Mouse (Mus musculus): ENCODE measurements at regions not wholly inside any gene's neighbourhood (a gene's known extent, or its start where the extent isn't known, plus 50 kb on each side); places are given as distances from the start of the nearest gene placed in this dataset.

DNA sequence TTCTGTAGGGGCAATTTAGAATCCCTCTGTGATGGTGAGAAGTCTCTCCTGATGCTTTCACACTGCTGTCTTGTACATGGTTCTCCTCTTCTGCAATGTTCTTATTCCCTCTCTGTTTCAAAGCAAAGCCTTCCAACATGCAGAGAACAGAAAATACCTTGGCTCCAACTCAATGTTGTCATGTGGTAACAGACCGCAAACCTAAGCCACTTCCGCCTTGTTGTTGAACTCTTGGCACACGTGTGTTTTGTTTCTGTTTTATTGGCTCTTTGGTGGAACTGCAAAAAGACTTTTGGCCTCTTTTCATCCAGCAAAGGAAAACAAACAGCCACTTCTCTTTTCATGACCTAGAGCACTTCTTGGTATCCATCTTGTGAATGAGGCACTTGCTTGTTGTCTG lies 109.7 kb upstream of the Osr1 start:
- no peak overlapping the region for H3K4me3 ChIP-seq (ENCODE audit: low read depth, low read length)
- no peaks in the 10 kb centered on the region for H3K9me3 ChIP-seq (ENCODE audit: control insufficient read depth, low read length)
- WGBS: 67% methylated on average over 3 of the region's 3 CpGs
- H3K27ac ChIP-seq (replicated peaks): no peak overlapping the region
- no peaks in the 10 kb centered on the region for H3K27me3 ChIP-seq (ENCODE audit: control insufficient read depth, insufficient read depth, low read length)
- H3K9ac ChIP-seq (ENCODE audit: low read length): no peak overlapping the region
- DNase-seq (ENCODE audit: low spot score) (no peak), ATAC-seq (ENCODE audit: low FRiP score, low TSS enrichment) (no peak)
- TF ChIP-seq CTCF (IDR thresholded peaks at IDR 0.05; ENCODE audit: low read depth) (no peak), EP300 (optimal IDR thresholded peaks at IDR 0.05) (no peak)
- no peaks in the 10 kb centered on the region for H3K4me1 ChIP-seq (replicated peaks; ENCODE audit: control insufficient read depth, insufficient read depth)
- no peak overlapping the region for H3K4me2 ChIP-seq (replicated peaks; ENCODE audit: low read depth)
- H3K36me3 ChIP-seq (ENCODE audit: control insufficient read depth, insufficient read depth, low read length): no peaks in the 10 kb centered on the region

DNA sequence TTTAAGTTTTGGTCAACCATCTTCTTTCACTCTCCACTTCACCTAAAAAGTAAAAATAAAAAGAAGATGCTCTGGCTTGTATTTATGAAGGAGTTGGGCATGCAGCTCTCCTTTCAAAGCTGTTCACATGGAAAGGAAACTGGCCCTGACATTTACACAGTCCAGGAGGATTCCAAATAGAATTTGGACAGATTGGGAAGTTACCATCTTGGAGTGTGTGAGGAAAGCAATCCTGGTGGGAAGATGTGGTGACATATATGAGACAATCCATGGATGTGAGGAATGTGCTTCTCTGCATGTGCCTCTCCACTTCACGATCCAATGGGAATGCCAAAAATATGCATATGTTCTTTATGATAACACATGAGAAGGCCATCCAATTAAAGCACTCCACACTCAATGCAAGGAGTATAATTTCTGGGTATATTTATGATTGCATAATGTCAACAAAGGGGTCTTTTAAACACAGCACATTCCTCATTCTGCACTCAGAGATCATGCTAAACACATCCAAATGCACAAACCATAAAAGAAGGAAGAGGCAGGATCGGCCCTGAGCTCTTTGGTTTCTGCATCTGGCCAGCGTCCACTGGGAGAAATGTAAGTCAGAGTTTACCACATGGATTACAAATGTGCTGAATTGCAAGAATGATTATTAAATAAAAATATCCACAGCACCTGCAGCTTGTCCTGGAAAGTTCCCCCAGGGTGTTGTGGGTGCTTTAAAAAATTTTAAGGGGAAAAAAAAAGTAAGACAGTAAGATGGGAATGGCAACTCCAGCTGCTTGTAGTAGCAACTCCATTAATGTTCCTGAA lies 100.1 kb upstream of the Osr1 start:
- no peak overlapping the region for H3K4me2 ChIP-seq (replicated peaks; ENCODE audit: low read depth)
- 44% methylated on average over 3 of the region's 3 CpGs for WGBS
- H3K27ac ChIP-seq (replicated peaks): no peak overlapping the region
- ATAC-seq (ENCODE audit: low FRiP score, low TSS enrichment): no peak
- H3K4me1 ChIP-seq (replicated peaks; ENCODE audit: control insufficient read depth, insufficient read depth): no peaks in the 10 kb centered on the region
- H3K9ac ChIP-seq (ENCODE audit: low read length): no peak overlapping the region
- no peaks in the 10 kb centered on the region for H3K9me3 ChIP-seq (ENCODE audit: control insufficient read depth, low read length)
- no peak overlapping the region for H3K4me3 ChIP-seq (ENCODE audit: low read depth, low read length)
- H3K36me3 ChIP-seq (ENCODE audit: control insufficient read depth, insufficient read depth, low read length): no peaks in the 10 kb centered on the region
- TF ChIP-seq CTCF (IDR thresholded peaks at IDR 0.05; ENCODE audit: low read depth): no peak
- no peak for TF ChIP-seq EP300 (optimal IDR thresholded peaks at IDR 0.05)
- no peak for DNase-seq (ENCODE audit: low spot score)
- H3K27me3 ChIP-seq (ENCODE audit: control insufficient read depth, insufficient read depth, low read length): no peaks in the 10 kb centered on the region

DNA sequence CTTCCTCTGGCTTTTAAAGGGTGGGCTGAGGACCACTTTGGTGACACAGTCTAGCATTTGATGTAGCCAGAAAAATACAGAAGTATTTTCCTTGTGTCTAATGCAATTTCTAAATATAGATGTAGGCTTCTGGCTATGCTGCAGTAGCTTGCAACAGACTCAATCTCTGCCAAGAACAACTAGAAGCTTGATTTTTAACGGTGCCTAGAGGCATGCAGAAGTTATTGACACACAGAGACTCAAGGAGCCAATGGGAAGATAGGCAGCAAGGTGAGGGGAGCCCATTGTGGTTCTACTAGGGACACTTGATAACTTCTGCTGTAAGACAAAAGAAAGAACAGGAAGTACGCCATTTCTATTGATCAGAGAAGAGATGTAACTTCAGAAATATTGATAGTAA lies 94.1 kb upstream of the Osr1 start:
- DNase-seq (ENCODE audit: low spot score) (no peak), ATAC-seq (ENCODE audit: low FRiP score, low TSS enrichment) (no peak)
- no peaks in the 10 kb centered on the region for H3K4me1 ChIP-seq (replicated peaks; ENCODE audit: control insufficient read depth, insufficient read depth)
- H3K4me2 ChIP-seq (replicated peaks; ENCODE audit: low read depth): no peak overlapping the region
- H3K9ac ChIP-seq (ENCODE audit: low read length): no peak overlapping the region
- WGBS: 59% methylated on average over 2 of the region's 2 CpGs
- no peak for TF ChIP-seq EP300 (optimal IDR thresholded peaks at IDR 0.05)
- TF ChIP-seq CTCF (IDR thresholded peaks at IDR 0.05; ENCODE audit: low read depth): no peak
- H3K27me3 ChIP-seq (ENCODE audit: control insufficient read depth, insufficient read depth, low read length): no peaks in the 10 kb centered on the region
- no peak overlapping the region for H3K4me3 ChIP-seq (ENCODE audit: low read depth, low read length)
- no peaks in the 10 kb centered on the region for H3K9me3 ChIP-seq (ENCODE audit: control insufficient read depth, low read length)
- H3K27ac ChIP-seq (replicated peaks): no peak overlapping the region
- H3K36me3 ChIP-seq (ENCODE audit: control insufficient read depth, insufficient read depth, low read length): no peaks in the 10 kb centered on the region

DNA sequence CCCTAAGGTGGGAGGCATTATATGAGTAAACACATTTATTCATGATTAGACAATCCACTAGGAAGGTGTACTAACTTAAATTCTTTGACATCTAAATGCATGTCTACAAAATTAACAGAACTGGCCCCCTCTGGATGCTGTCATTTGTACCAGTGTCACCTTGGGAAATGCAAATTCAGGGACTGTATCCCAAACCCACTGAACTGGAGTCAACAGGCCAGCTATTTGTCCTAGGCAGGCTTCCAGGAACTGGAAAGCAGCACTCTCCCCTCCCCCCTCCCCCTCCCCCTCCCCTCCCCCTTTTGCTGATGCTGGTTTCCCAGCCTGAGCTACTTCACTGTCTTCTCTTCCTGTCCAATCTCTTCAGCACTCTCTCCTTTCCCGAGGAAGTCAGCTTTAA lies 91.7 kb upstream of the Osr1 start:
- Histone ChIP-seq H3K9me3 (ENCODE audit: control insufficient read depth, low read length) (no peaks in the 10 kb centered on the region), H3K4me2 (replicated peaks; ENCODE audit: low read depth) (no peak overlapping the region), H3K9ac (ENCODE audit: low read length) (no peak overlapping the region), H3K27ac (replicated peaks) (no peak overlapping the region), H3K36me3 (ENCODE audit: control insufficient read depth, insufficient read depth, low read length) (no peaks in the 10 kb centered on the region), H3K4me1 (replicated peaks; ENCODE audit: control insufficient read depth, insufficient read depth) (no peaks in the 10 kb centered on the region), H3K27me3 (ENCODE audit: control insufficient read depth, insufficient read depth, low read length) (no peaks in the 10 kb centered on the region), H3K4me3 (ENCODE audit: low read depth, low read length) (no peak overlapping the region)
- WGBS: 60% methylated on average over 1 of the region's 1 CpGs
- ATAC-seq (ENCODE audit: low FRiP score, low TSS enrichment) (no peak), DNase-seq (ENCODE audit: low spot score) (no peak)
- no peak for TF ChIP-seq EP300 (optimal IDR thresholded peaks at IDR 0.05)
- TF ChIP-seq CTCF (IDR thresholded peaks at IDR 0.05; ENCODE audit: low read depth): no peak

DNA sequence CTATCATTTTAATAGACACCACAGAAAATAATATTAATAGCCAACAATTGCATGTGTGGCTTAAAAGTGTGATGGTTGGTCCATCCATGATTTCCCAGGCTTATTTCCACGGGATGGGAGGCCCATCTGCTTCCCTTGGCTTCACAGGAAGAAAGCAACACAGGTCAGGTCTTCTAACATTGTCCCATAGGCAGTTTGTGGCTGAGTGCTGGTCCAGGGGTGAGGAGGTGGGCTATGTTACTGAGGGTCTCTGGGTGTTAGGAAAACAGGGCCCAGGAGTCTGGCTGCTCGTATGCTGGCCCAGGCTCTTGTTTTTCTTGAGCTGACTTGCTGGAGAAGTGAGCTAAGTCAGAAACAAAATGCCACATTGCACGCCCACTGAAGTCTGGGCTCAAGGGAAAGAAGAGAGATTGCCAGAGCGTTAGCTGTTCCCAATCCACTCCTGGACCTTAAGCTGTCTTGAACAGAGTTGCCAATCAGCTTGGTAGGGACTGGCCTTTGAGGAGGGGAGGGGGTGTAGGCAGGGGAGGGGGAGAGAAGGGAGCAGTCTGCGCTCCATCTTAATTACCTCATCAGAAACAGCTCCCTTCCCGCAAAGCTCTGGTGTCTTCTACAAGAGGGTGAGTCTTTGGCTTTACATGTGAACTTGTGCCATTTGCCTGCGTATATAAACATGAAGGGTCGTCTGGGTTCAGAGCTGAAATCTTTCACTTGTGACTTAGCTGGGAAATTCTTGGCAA lies 82.1 kb upstream of the Osr1 start:
- Histone ChIP-seq H3K4me3 (ENCODE audit: low read depth, low read length) (no peak overlapping the region), H3K27me3 (ENCODE audit: control insufficient read depth, insufficient read depth, low read length) (no peaks in the 10 kb centered on the region), H3K9ac (ENCODE audit: low read length) (no peak overlapping the region), H3K4me2 (replicated peaks; ENCODE audit: low read depth) (no peak overlapping the region), H3K4me1 (replicated peaks; ENCODE audit: control insufficient read depth, insufficient read depth) (no peaks in the 10 kb centered on the region), H3K27ac (replicated peaks) (no peak overlapping the region), H3K9me3 (ENCODE audit: control insufficient read depth, low read length) (no peaks in the 10 kb centered on the region), H3K36me3 (ENCODE audit: control insufficient read depth, insufficient read depth, low read length) (no peaks in the 10 kb centered on the region)
- TF ChIP-seq EP300 (optimal IDR thresholded peaks at IDR 0.05): no peak
- TF ChIP-seq CTCF (IDR thresholded peaks at IDR 0.05; ENCODE audit: low read depth): no peak
- 52% methylated on average over 8 of the region's 8 CpGs for WGBS
- DNase-seq (ENCODE audit: low spot score) (no peak), ATAC-seq (ENCODE audit: low FRiP score, low TSS enrichment) (no peak)

DNA sequence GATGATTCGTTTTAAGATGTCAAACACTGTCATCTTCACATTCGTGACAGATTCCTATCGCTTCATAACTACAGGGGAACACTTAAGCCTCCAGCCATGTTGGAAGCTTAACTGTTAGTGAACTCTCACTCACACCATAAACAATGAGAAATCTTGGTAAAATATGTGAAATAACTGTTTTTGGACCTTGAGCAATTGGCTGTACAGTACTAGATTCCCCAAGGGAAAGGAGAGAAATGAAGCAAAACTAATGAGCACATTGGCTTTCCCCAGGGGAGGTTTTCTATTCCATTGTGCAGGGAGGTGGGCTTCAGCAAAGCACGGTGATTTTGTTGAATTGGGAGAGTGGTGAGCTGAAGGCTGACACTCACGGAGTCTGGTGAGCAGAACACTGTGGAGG lies 56.0 kb upstream of the Osr1 start:
- Histone ChIP-seq H3K27me3 (ENCODE audit: control insufficient read depth, insufficient read depth, low read length) (no peaks in the 10 kb centered on the region), H3K4me3 (ENCODE audit: low read depth, low read length) (no peak overlapping the region), H3K4me2 (replicated peaks; ENCODE audit: low read depth) (no peak overlapping the region), H3K9ac (ENCODE audit: low read length) (no peak overlapping the region), H3K27ac (replicated peaks) (no peak overlapping the region), H3K9me3 (ENCODE audit: control insufficient read depth, low read length) (no peaks in the 10 kb centered on the region), H3K4me1 (replicated peaks; ENCODE audit: control insufficient read depth, insufficient read depth) (no peaks in the 10 kb centered on the region), H3K36me3 (ENCODE audit: control insufficient read depth, insufficient read depth, low read length) (no peaks in the 10 kb centered on the region)
- 51% methylated on average over 5 of the region's 5 CpGs for WGBS
- ATAC-seq (ENCODE audit: low FRiP score, low TSS enrichment) (no peak), DNase-seq (ENCODE audit: low spot score) (no peak)
- TF ChIP-seq EP300 (optimal IDR thresholded peaks at IDR 0.05): no peak
- no peak for TF ChIP-seq CTCF (IDR thresholded peaks at IDR 0.05; ENCODE audit: low read depth)
